Mouse (Mus musculus) thymus, adult 2 months (tissue): Measurements from ENCODE around the gene Lpcat2b. TPM values are rescaled to one million over a fixed set of nuclear protein-coding genes. Genes with fewer than 3 reads are reported as not detected.

Experiments used
- DNase-seq: peaks from one replicate; pipeline ENCODE4 v3.0.0; 2021
- H3K27ac ChIP-seq: fragments of 200-500 bp; 2 replicates; pipeline ENCODE4 v1.5.1; 2012; ENCODE audit warnings: low read length, control low read depth; ENCODE audit not compliant: control insufficient read depth, insufficient read depth
- H3K27me3 ChIP-seq: fragments of 200-500 bp; 2 replicates; pipeline ENCODE4 v1.6.1; 2012; ENCODE audit warnings: mild to moderate bottlenecking, low read length, moderate library complexity, mixed read lengths; ENCODE audit not compliant: control insufficient read depth, insufficient read depth
- H3K36me3 ChIP-seq: fragments of 200-500 bp; 2 replicates; pipeline ENCODE4 v1.6.1; 2012; ENCODE audit warnings: mild to moderate bottlenecking, low read length, moderate library complexity; ENCODE audit not compliant: control insufficient read depth, insufficient read depth
- H3K4me1 ChIP-seq: fragments of 200-500 bp; replicated peaks from 2 replicates; pipeline ENCODE4 v1.6.1; 2012; ENCODE audit warnings: low read length; ENCODE audit not compliant: control insufficient read depth, insufficient read depth
- H3K4me3 ChIP-seq: fragments of 200-500 bp; 2 replicates; pipeline ENCODE4 v1.5.1; 2012; ENCODE audit warnings: mild to moderate bottlenecking, low read length, control low read depth, moderate library complexity; ENCODE audit not compliant: control insufficient read depth, insufficient read depth
- CTCF ChIP-seq: fragments of 200-500 bp; IDR thresholded peaks from 2 replicates; pipeline ENCODE4 v1.5.1; 2012; ENCODE audit warnings: mild to moderate bottlenecking, control low read depth, low read length, moderate library complexity, borderline replicate concordance; ENCODE audit not compliant: control insufficient read depth, poor library complexity, insufficient read depth; ENCODE audit errors: extremely low read depth
- POLR2A ChIP-seq: fragments of 200-500 bp; IDR thresholded peaks from 2 replicates; pipeline ENCODE4 v1.6.1; 2012; ENCODE audit warnings: mild to moderate bottlenecking, low read length, control low read depth, moderate library complexity; ENCODE audit not compliant: control insufficient read depth, poor library complexity, insufficient read depth; ENCODE audit errors: extremely low read depth
- WGBS: fragments of 180-500 bp; shearing (Covaris S2); methylation state at CpG from one replicate; pipeline ENCODE4 v1.1.7; 2018; 5-methylcytosine and 5-hydroxymethylcytosine counted together
- polyA plus RNA-seq: library from polyadenylated mRNA; depleted of rRNA; stranded (reverse); fragments of >200 nt; gene quantifications from 2 replicates; pipeline ENCODE4 v1.2.3, GENCODE M21; 2012

Lpcat2b gene
- polyA plus RNA-seq, 1 experiment = 0.03 TPM

DNA sequence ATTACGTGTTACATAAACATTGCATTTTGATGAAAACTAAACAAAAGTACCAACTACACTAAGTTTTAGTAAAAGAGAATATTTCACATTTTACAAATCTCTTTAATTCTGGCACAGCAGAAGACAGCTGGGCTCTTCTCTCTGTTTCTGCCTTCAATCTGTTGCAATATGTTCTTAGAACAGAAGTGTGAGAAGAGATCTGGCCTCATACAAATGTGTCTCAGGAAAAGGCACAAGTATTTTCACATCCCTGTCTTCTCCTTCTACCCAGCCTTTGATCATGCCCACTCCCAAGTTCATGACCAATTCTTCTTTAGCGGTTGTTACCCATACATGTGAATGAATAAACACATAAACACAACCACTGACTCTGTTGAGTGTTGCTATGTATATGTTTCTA is 16.3 kb upstream of the Lpcat2b start:
- no peak for DNase-seq
- Histone ChIP-seq H3K27ac (no peak overlapping the region), H3K4me1 (no peaks in the 10 kb centered on the region), H3K36me3 (no peaks in the 10 kb centered on the region), H3K4me3 (no peak overlapping the region), H3K27me3 (no peaks in the 10 kb centered on the region)
- 98% methylated on average over 2 of the region's 2 CpGs for WGBS
- TF ChIP-seq POLR2A = no peak
- TF ChIP-seq CTCF = no peak

DNA sequence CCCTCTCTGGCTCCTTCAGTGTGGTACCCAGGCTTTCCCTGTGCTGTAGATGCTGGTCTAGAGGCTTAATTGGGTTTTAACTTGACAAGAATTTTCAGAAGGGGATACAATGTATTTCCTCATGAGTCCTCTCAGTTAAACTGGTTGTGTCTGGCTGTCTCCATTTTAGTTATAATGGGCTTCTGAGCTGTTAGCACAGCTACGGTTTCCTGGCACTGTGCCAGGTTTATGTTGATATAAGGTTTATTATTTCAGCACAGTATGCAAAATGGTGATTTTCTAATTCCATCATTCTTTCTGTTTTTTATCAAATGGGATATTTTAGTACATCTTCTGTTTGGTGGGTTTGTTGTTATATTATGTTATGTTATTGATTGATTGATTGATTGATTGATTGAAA is 9.7 kb upstream of the Lpcat2b start:
- DNase-seq = no peak
- no peak for TF ChIP-seq POLR2A
- no peak for TF ChIP-seq CTCF
- H3K27ac ChIP-seq = no peak overlapping the region
- WGBS = 55% methylated on average over 1 of the region's 1 CpGs
- H3K4me1 ChIP-seq = no peaks in the 10 kb centered on the region
- H3K27me3 ChIP-seq = no peaks in the 10 kb centered on the region
- no peaks in the 10 kb centered on the region for H3K36me3 ChIP-seq
- H3K4me3 ChIP-seq = no peak overlapping the region

GRCm38 (mm10) chr5:107434001-107434400 is 2.7 kb downstream of the Lpcat2b start:
- H3K27me3 ChIP-seq = no peaks in the 10 kb centered on the region
- H3K36me3 ChIP-seq = no peaks in the 10 kb centered on the region
- no peak overlapping the region for H3K27ac ChIP-seq
- no peak for DNase-seq
- H3K4me1 ChIP-seq = peaks cover 3% of the 10 kb centered on the region; the same call in 1 of the 2 replicates
- H3K4me3 ChIP-seq = no peak overlapping the region
- no peak for TF ChIP-seq POLR2A
- TF ChIP-seq CTCF = no peak
- 90% methylated on average over 5 of the region's 5 CpGs for WGBS

DNA sequence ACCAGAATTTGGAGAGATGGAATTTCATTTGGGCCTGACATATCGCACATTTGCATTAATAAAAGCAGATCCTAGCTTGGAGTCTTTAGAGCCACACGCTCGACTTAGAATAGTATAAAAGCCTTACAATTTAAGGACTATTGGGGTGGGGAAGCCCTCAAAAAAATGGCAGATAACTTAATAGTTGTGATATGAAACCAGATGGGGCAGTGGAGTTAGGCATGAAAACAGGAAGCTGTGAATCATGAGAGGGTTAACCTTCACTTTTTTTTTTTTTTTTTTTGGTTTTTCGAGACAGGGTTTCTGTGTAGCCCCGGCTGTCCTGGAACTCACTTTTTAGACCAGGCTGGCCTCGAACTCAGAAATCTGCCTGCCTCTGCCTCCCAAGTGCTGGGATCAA is 4.8 kb downstream of the Lpcat2b start:
- no peak overlapping the region for H3K27ac ChIP-seq
- DNase-seq = no peak
- TF ChIP-seq POLR2A = no peak
- no peak for TF ChIP-seq CTCF
- 72% methylated on average over 6 of the region's 6 CpGs for WGBS
- H3K27me3 ChIP-seq = no peaks in the 10 kb centered on the region
- H3K4me1 ChIP-seq = peaks cover 3% of the 10 kb centered on the region; the same call in 1 of the 2 replicates
- H3K4me3 ChIP-seq = no peak overlapping the region
- H3K36me3 ChIP-seq = no peaks in the 10 kb centered on the region

GRCm38 (mm10) chr5:107436587-107437209 is 5.3 kb downstream of the Lpcat2b start:
- Histone ChIP-seq H3K36me3 (no peaks in the 10 kb centered on the region), H3K4me3 (no peak overlapping the region), H3K4me1 (peaks cover 3% of the 10 kb centered on the region; the same call in 1 of the 2 replicates), H3K27me3 (no peaks in the 10 kb centered on the region), H3K27ac (no peak overlapping the region)
- WGBS = 96% methylated on average over 6 of the region's 6 CpGs
- TF ChIP-seq POLR2A (no peak), CTCF (no peak)
- DNase-seq = no peak

GRCm38 (mm10) chr5:107437464-107438281 is 6.3 kb downstream of the Lpcat2b start, which contains the start of gene Btbd8:
Gene Btbd8 (plus strand): TSS chr5:107437997.
- Histone ChIP-seq H3K27me3 (no peaks in the 10 kb centered on the region), H3K4me3 (peak within 1 kb of the TSS; percentile 85), H3K36me3 (no peaks in the 10 kb centered on the region), H3K27ac (peak within 1 kb of the TSS; percentile 55; the same call in 1 of the 2 replicates), H3K4me1 (peaks cover 3% of the 10 kb centered on the region; the same call in 1 of the 2 replicates)
- DNase-seq = peak; percentile 90
- TF ChIP-seq CTCF (peak; percentile 32; the same call in 1 of the 2 replicates), POLR2A (peak; percentile 34; the same call in 1 of the 2 replicates)
- under 1% methylated on average over 51 of the region's 51 CpGs for WGBS

- Histone ChIP-seq H3K36me3 (no peaks in the 10 kb centered on the region), H3K4me3 (peak overlapping the region; percentile 85), H3K4me1 (peaks cover 3% of the 10 kb centered on the region; the same call in 1 of the 2 replicates), H3K27ac (peak overlapping the region; percentile 55; the same call in 1 of the 2 replicates), H3K27me3 (no peaks in the 10 kb centered on the region)
- TF ChIP-seq CTCF (no peak), POLR2A (no peak; the same call in 1 of the 2 replicates)
- DNase-seq = no peak
- WGBS = 22% methylated on average over 7 of the region's 7 CpGs
Measured at GRCm38 (mm10) chr5:107438353-107438752, 7.0 kb downstream of the Lpcat2b start.
